Mouse (Mus musculus): ENCODE results near the gene Auts2. TPM values are rescaled to one million over a fixed set of nuclear protein-coding genes. Genes with fewer than 3 reads are reported as not detected.

Auts2 gene
- polyA plus RNA-seq, 1 experiment from 2014 or later: 97.2 TPM

GRCm38 (mm10) chr5:132391831-132392763 is 151.0 kb downstream of the Auts2 start:
- no peak for ATAC-seq
- H3K4me1 ChIP-seq (replicated peaks; ENCODE audit: control insufficient read depth, insufficient read depth, low read length): peaks cover 28% of the 10 kb centered on the region
- H3K36me3 ChIP-seq (ENCODE audit: control insufficient read depth, insufficient read depth): no peaks in the 10 kb centered on the region
- WGBS: 24% methylated on average over 14 of the region's 14 CpGs
- H3K9ac ChIP-seq (replicated peaks; ENCODE audit: low read depth, low read length): no peak overlapping the region
- H3K27ac ChIP-seq (ENCODE audit: low read length): no peak overlapping the region
- H3K4me2 ChIP-seq (ENCODE audit: low read length): no peak overlapping the region
- H3K4me3 ChIP-seq (replicated peaks; ENCODE audit: low read length): no peak overlapping the region
- H3K27me3 ChIP-seq (replicated peaks; ENCODE audit: control insufficient read depth, insufficient read depth, low read length): no peaks in the 10 kb centered on the region
- no peaks in the 10 kb centered on the region for H3K9me3 ChIP-seq (ENCODE audit: control insufficient read depth, low read length)

GRCm38 (mm10) chr5:132388746-132389145 is 154.4 kb downstream of the Auts2 start:
- Histone ChIP-seq H3K4me3 (replicated peaks; ENCODE audit: low read length) (no peak overlapping the region), H3K36me3 (ENCODE audit: control insufficient read depth, insufficient read depth) (no peaks in the 10 kb centered on the region), H3K9ac (replicated peaks; ENCODE audit: low read depth, low read length) (no peak overlapping the region), H3K27ac (ENCODE audit: low read length) (no peak overlapping the region), H3K4me2 (ENCODE audit: low read length) (no peak overlapping the region), H3K27me3 (replicated peaks; ENCODE audit: control insufficient read depth, insufficient read depth, low read length) (no peaks in the 10 kb centered on the region), H3K4me1 (replicated peaks; ENCODE audit: control insufficient read depth, insufficient read depth, low read length) (peaks cover 29% of the 10 kb centered on the region), H3K9me3 (ENCODE audit: control insufficient read depth, low read length) (no peaks in the 10 kb centered on the region)
- ATAC-seq: no peak
- WGBS: 77% methylated on average over 5 of the region's 5 CpGs

GRCm38 (mm10) chr5:132385244-132385855 is 157.8 kb downstream of the Auts2 start:
- no peak overlapping the region for H3K9ac ChIP-seq (replicated peaks; ENCODE audit: low read depth, low read length)
- 38% methylated on average over 4 of the region's 4 CpGs for WGBS
- no peak for ATAC-seq
- H3K4me1 ChIP-seq (replicated peaks; ENCODE audit: control insufficient read depth, insufficient read depth, low read length): peaks cover 29% of the 10 kb centered on the region
- no peak overlapping the region for H3K4me3 ChIP-seq (replicated peaks; ENCODE audit: low read length)
- H3K27me3 ChIP-seq (replicated peaks; ENCODE audit: control insufficient read depth, insufficient read depth, low read length): no peaks in the 10 kb centered on the region
- no peak overlapping the region for H3K27ac ChIP-seq (ENCODE audit: low read length)
- no peaks in the 10 kb centered on the region for H3K9me3 ChIP-seq (ENCODE audit: control insufficient read depth, low read length)
- H3K4me2 ChIP-seq (ENCODE audit: low read length): no peak overlapping the region
- H3K36me3 ChIP-seq (ENCODE audit: control insufficient read depth, insufficient read depth): no peaks in the 10 kb centered on the region

- WGBS: 57% methylated on average over 5 of the region's 5 CpGs
- Histone ChIP-seq H3K9me3 (ENCODE audit: control insufficient read depth, low read length) (no peaks in the 10 kb centered on the region), H3K4me1 (replicated peaks; ENCODE audit: control insufficient read depth, insufficient read depth, low read length) (peaks cover 16% of the 10 kb centered on the region), H3K36me3 (ENCODE audit: control insufficient read depth, insufficient read depth) (no peaks in the 10 kb centered on the region), H3K9ac (replicated peaks; ENCODE audit: low read depth, low read length) (no peak overlapping the region), H3K4me2 (ENCODE audit: low read length) (no peak overlapping the region), H3K27me3 (replicated peaks; ENCODE audit: control insufficient read depth, insufficient read depth, low read length) (no peaks in the 10 kb centered on the region), H3K4me3 (replicated peaks; ENCODE audit: low read length) (no peak overlapping the region), H3K27ac (ENCODE audit: low read length) (no peak overlapping the region)
- no peak for ATAC-seq
Observed at GRCm38 (mm10) chr5:132380261-132380660, 162.9 kb downstream of the Auts2 start.

- Histone ChIP-seq H3K9ac (replicated peaks; ENCODE audit: low read depth, low read length) (no peak overlapping the region), H3K4me1 (replicated peaks; ENCODE audit: control insufficient read depth, insufficient read depth, low read length) (peaks cover 15% of the 10 kb centered on the region), H3K9me3 (ENCODE audit: control insufficient read depth, low read length) (no peaks in the 10 kb centered on the region), H3K36me3 (ENCODE audit: control insufficient read depth, insufficient read depth) (no peaks in the 10 kb centered on the region), H3K4me3 (replicated peaks; ENCODE audit: low read length) (no peak overlapping the region), H3K27ac (ENCODE audit: low read length) (no peak overlapping the region), H3K4me2 (ENCODE audit: low read length) (no peak overlapping the region), H3K27me3 (replicated peaks; ENCODE audit: control insufficient read depth, insufficient read depth, low read length) (no peaks in the 10 kb centered on the region)
- no peak for ATAC-seq
- WGBS: 91% methylated on average over 1 of the region's 1 CpGs
Observed at GRCm38 (mm10) chr5:132378977-132379376, 164.2 kb downstream of the Auts2 start.

GRCm38 (mm10) chr5:132375130-132375529 is 168.0 kb downstream of the Auts2 start:
- no peaks in the 10 kb centered on the region for H3K27me3 ChIP-seq (replicated peaks; ENCODE audit: control insufficient read depth, insufficient read depth, low read length)
- H3K9me3 ChIP-seq (ENCODE audit: control insufficient read depth, low read length): no peaks in the 10 kb centered on the region
- no peak overlapping the region for H3K27ac ChIP-seq (ENCODE audit: low read length)
- no peak overlapping the region for H3K9ac ChIP-seq (replicated peaks; ENCODE audit: low read depth, low read length)
- H3K4me1 ChIP-seq (replicated peaks; ENCODE audit: control insufficient read depth, insufficient read depth, low read length): peaks cover 22% of the 10 kb centered on the region
- H3K4me3 ChIP-seq (replicated peaks; ENCODE audit: low read length): no peak overlapping the region
- H3K36me3 ChIP-seq (ENCODE audit: control insufficient read depth, insufficient read depth): no peaks in the 10 kb centered on the region
- no peak overlapping the region for H3K4me2 ChIP-seq (ENCODE audit: low read length)
- no peak for ATAC-seq
- WGBS: 81% methylated on average over 1 of the region's 1 CpGs

- Histone ChIP-seq H3K27me3 (replicated peaks; ENCODE audit: control insufficient read depth, insufficient read depth, low read length) (no peaks in the 10 kb centered on the region), H3K4me1 (replicated peaks; ENCODE audit: control insufficient read depth, insufficient read depth, low read length) (peaks cover 27% of the 10 kb centered on the region), H3K36me3 (ENCODE audit: control insufficient read depth, insufficient read depth) (no peaks in the 10 kb centered on the region), H3K9me3 (ENCODE audit: control insufficient read depth, low read length) (no peaks in the 10 kb centered on the region), H3K9ac (replicated peaks; ENCODE audit: low read depth, low read length) (no peak overlapping the region), H3K4me3 (replicated peaks; ENCODE audit: low read length) (no peak overlapping the region), H3K27ac (ENCODE audit: low read length) (no peak overlapping the region), H3K4me2 (ENCODE audit: low read length) (no peak overlapping the region)
- 64% methylated on average over 4 of the region's 4 CpGs for WGBS
- no peak for ATAC-seq
Observed at GRCm38 (mm10) chr5:132373471-132374075, 169.6 kb downstream of the Auts2 start.

GRCm38 (mm10) chr5:132372605-132373004 is 170.5 kb downstream of the Auts2 start:
- H3K4me2 ChIP-seq (ENCODE audit: low read length): no peak overlapping the region
- H3K36me3 ChIP-seq (ENCODE audit: control insufficient read depth, insufficient read depth): no peaks in the 10 kb centered on the region
- 47% methylated on average over 2 of the region's 2 CpGs for WGBS
- H3K4me1 ChIP-seq (replicated peaks; ENCODE audit: control insufficient read depth, insufficient read depth, low read length): peaks cover 32% of the 10 kb centered on the region
- no peaks in the 10 kb centered on the region for H3K9me3 ChIP-seq (ENCODE audit: control insufficient read depth, low read length)
- H3K4me3 ChIP-seq (replicated peaks; ENCODE audit: low read length): no peak overlapping the region
- H3K9ac ChIP-seq (replicated peaks; ENCODE audit: low read depth, low read length): no peak overlapping the region
- H3K27me3 ChIP-seq (replicated peaks; ENCODE audit: control insufficient read depth, insufficient read depth, low read length): no peaks in the 10 kb centered on the region
- no peak overlapping the region for H3K27ac ChIP-seq (ENCODE audit: low read length)
- ATAC-seq: no peak

- Histone ChIP-seq H3K27me3 (replicated peaks; ENCODE audit: control insufficient read depth, insufficient read depth, low read length) (no peaks in the 10 kb centered on the region), H3K4me3 (replicated peaks; ENCODE audit: low read length) (no peak overlapping the region), H3K9me3 (ENCODE audit: control insufficient read depth, low read length) (no peaks in the 10 kb centered on the region), H3K4me2 (ENCODE audit: low read length) (no peak overlapping the region), H3K4me1 (replicated peaks; ENCODE audit: control insufficient read depth, insufficient read depth, low read length) (peaks cover 33% of the 10 kb centered on the region), H3K9ac (replicated peaks; ENCODE audit: low read depth, low read length) (no peak overlapping the region), H3K36me3 (ENCODE audit: control insufficient read depth, insufficient read depth) (no peaks in the 10 kb centered on the region), H3K27ac (ENCODE audit: low read length) (no peak overlapping the region)
- ATAC-seq: peak; percentile 55; the same call in 1 of the 2 replicates
- WGBS: 12% methylated on average over 7 of the region's 7 CpGs
Observed at GRCm38 (mm10) chr5:132368678-132369088, 174.5 kb downstream of the Auts2 start.
